Mouse (Mus musculus): ENCODE results near the gene Rbm46. TPM values are rescaled to one million over a fixed set of nuclear protein-coding genes. Genes with fewer than 3 reads are reported as not detected.

The Rbm46 gene
- polyA plus RNA-seq, 1 experiment: not detected

GRCm38 (mm10) chr3:82857414-82858077, 18.7 kb downstream of the Rbm46 start:
- Histone ChIP-seq H3K27ac (ENCODE audit: insufficient read depth, low read depth, low read length) (no peak overlapping the region), H3K4me1 (ENCODE audit: control insufficient read depth, insufficient read depth, low read length) (no peaks in the 10 kb centered on the region), H3K4me3 (ENCODE audit: insufficient read depth, low read length) (no peak overlapping the region)
- no peak for TF ChIP-seq CTCF (IDR thresholded peaks at IDR 0.05; ENCODE audit: low read depth, low read length)
- TF ChIP-seq POLR2A (IDR thresholded peaks at IDR 0.05; ENCODE audit: borderline replicate concordance, low read depth, low read length): no peak

- TF ChIP-seq CTCF (IDR thresholded peaks at IDR 0.05; ENCODE audit: low read depth, low read length) (no peak), POLR2A (IDR thresholded peaks at IDR 0.05; ENCODE audit: borderline replicate concordance, low read depth, low read length) (no peak)
- Histone ChIP-seq H3K27ac (ENCODE audit: insufficient read depth, low read depth, low read length) (no peak overlapping the region), H3K4me1 (ENCODE audit: control insufficient read depth, insufficient read depth, low read length) (peaks cover 6% of the 10 kb centered on the region), H3K4me3 (ENCODE audit: insufficient read depth, low read length) (no peak overlapping the region)
Measured at GRCm38 (mm10) chr3:82825165-82825564, 51.1 kb downstream of the Rbm46 start.

- Histone ChIP-seq H3K4me3 (ENCODE audit: insufficient read depth, low read length) (no peak overlapping the region), H3K4me1 (ENCODE audit: control insufficient read depth, insufficient read depth, low read length) (peaks cover 13% of the 10 kb centered on the region), H3K27ac (ENCODE audit: insufficient read depth, low read depth, low read length) (no peak overlapping the region)
- TF ChIP-seq POLR2A (IDR thresholded peaks at IDR 0.05; ENCODE audit: borderline replicate concordance, low read depth, low read length) (no peak), CTCF (IDR thresholded peaks at IDR 0.05; ENCODE audit: low read depth, low read length) (no peak)
Measured at GRCm38 (mm10) chr3:82811851-82812250, 64.4 kb downstream of the Rbm46 start.

- Histone ChIP-seq H3K27ac (ENCODE audit: insufficient read depth, low read depth, low read length) (no peak overlapping the region), H3K4me1 (ENCODE audit: control insufficient read depth, insufficient read depth, low read length) (peaks cover 13% of the 10 kb centered on the region), H3K4me3 (ENCODE audit: insufficient read depth, low read length) (no peak overlapping the region)
- TF ChIP-seq POLR2A (IDR thresholded peaks at IDR 0.05; ENCODE audit: borderline replicate concordance, low read depth, low read length) (no peak), CTCF (IDR thresholded peaks at IDR 0.05; ENCODE audit: low read depth, low read length) (no peak)
Measured at GRCm38 (mm10) chr3:82810334-82811120, 65.8 kb downstream of the Rbm46 start.

- peaks cover 13% of the 10 kb centered on the region for H3K4me1 ChIP-seq (ENCODE audit: control insufficient read depth, insufficient read depth, low read length)
- H3K27ac ChIP-seq (ENCODE audit: insufficient read depth, low read depth, low read length): no peak overlapping the region
- H3K4me3 ChIP-seq (ENCODE audit: insufficient read depth, low read length): no peak overlapping the region
- TF ChIP-seq CTCF (IDR thresholded peaks at IDR 0.05; ENCODE audit: low read depth, low read length) (no peak), POLR2A (IDR thresholded peaks at IDR 0.05; ENCODE audit: borderline replicate concordance, low read depth, low read length) (no peak)
Measured at GRCm38 (mm10) chr3:82809769-82810168, 66.5 kb downstream of the Rbm46 start.

GRCm38 (mm10) chr3:82808323-82808911, 67.9 kb downstream of the Rbm46 start:
- Histone ChIP-seq H3K4me1 (ENCODE audit: control insufficient read depth, insufficient read depth, low read length) (peaks cover 13% of the 10 kb centered on the region), H3K27ac (ENCODE audit: insufficient read depth, low read depth, low read length) (no peak overlapping the region), H3K4me3 (ENCODE audit: insufficient read depth, low read length) (no peak overlapping the region)
- TF ChIP-seq CTCF (IDR thresholded peaks at IDR 0.05; ENCODE audit: low read depth, low read length) (no peak), POLR2A (IDR thresholded peaks at IDR 0.05; ENCODE audit: borderline replicate concordance, low read depth, low read length) (no peak)

- TF ChIP-seq POLR2A (IDR thresholded peaks at IDR 0.05; ENCODE audit: borderline replicate concordance, low read depth, low read length): no peak
- no peak for TF ChIP-seq CTCF (IDR thresholded peaks at IDR 0.05; ENCODE audit: low read depth, low read length)
- H3K27ac ChIP-seq (ENCODE audit: insufficient read depth, low read depth, low read length): no peak overlapping the region
- H3K4me3 ChIP-seq (ENCODE audit: insufficient read depth, low read length): no peak overlapping the region
- H3K4me1 ChIP-seq (ENCODE audit: control insufficient read depth, insufficient read depth, low read length): peaks cover 14% of the 10 kb centered on the region
Measured at GRCm38 (mm10) chr3:82805291-82805690, 71.0 kb downstream of the Rbm46 start.

- peaks cover 18% of the 10 kb centered on the region for H3K4me1 ChIP-seq (ENCODE audit: control insufficient read depth, insufficient read depth, low read length)
- no peak overlapping the region; the same call in 1 of the 2 replicates for H3K27ac ChIP-seq (ENCODE audit: insufficient read depth, low read depth, low read length)
- H3K4me3 ChIP-seq (ENCODE audit: insufficient read depth, low read length): no peak overlapping the region
Measured at GRCm38 (mm10) chr3:82800470-82800843, 75.8 kb downstream of the Rbm46 start.

GRCm38 (mm10) chr3:82799735-82800469, 76.4 kb downstream of the Rbm46 start:
- H3K4me1 ChIP-seq (ENCODE audit: control insufficient read depth, insufficient read depth, low read length): peaks cover 21% of the 10 kb centered on the region
- no peak overlapping the region for H3K4me3 ChIP-seq (ENCODE audit: insufficient read depth, low read length)
- no peak for TF ChIP-seq POLR2A (IDR thresholded peaks at IDR 0.05; ENCODE audit: borderline replicate concordance, low read depth, low read length)
- TF ChIP-seq CTCF (IDR thresholded peaks at IDR 0.05; ENCODE audit: low read depth, low read length): no peak
- H3K27ac ChIP-seq (ENCODE audit: insufficient read depth, low read depth, low read length): no peak overlapping the region; the same call in 1 of the 2 replicates

More at GRCm38 (mm10) chr3:82800470-82800843, 75.8 kb downstream of the Rbm46 start:
- no peak for TF ChIP-seq CTCF (IDR thresholded peaks at IDR 0.05; ENCODE audit: low read depth, low read length)
- no peak for TF ChIP-seq POLR2A (IDR thresholded peaks at IDR 0.05; ENCODE audit: borderline replicate concordance, low read depth, low read length)
